Mouse (Mus musculus): ENCODE results near the gene Irf3. TPM values are rescaled to one million over a fixed set of nuclear protein-coding genes. Genes with fewer than 3 reads are reported as not detected.
"Not testable (repeated sequence)": the region's sequence is repeated elsewhere in the genome, so short reads cannot be mapped to it uniquely, and the experiment has no call there.

The Irf3 gene
- total RNA-seq, 1 experiment: 45.9 TPM

DNA sequence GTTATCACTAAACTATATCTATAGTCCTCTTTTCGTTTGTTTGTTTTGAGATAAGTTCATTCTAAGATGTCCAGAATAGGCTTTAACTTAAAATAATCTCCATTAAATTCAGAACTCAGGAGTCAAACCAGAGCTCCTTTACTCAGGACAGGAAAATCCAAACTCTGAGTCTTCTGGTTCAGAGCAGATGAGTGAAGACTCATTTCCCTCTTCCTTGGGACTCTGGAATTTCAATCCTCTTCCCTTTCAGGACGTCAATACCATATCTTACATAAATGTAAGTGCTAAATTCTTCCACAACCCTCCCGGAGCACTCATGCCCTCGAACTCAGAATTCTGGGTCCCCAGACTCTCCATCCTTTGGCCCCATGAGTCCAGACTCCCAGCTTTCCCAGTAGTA is 19.3 kb downstream of the Irf3 start:
- Histone ChIP-seq H3K27ac (ENCODE audit: insufficient read depth, low read depth, low read length, poor library complexity, severe bottlenecking) (no peak overlapping the region), H3K9ac (ENCODE audit: insufficient read depth, low read depth, low read length, poor library complexity, severe bottlenecking) (peak overlapping the region; percentile 46), H3K4me3 (ENCODE audit: insufficient read depth in 1 of 2, low read depth in 1 of 2, low read length in 2 of 2, poor library complexity in 1 of 2, severe bottlenecking in 1 of 2) (peak overlapping the region; percentile 59 to 79), H3K36me3 (ENCODE audit: control insufficient read depth, insufficient read depth, low read length, poor library complexity, severe bottlenecking) (peaks cover 20% of the 10 kb centered on the region), H3K9me3 (ENCODE audit: control insufficient read depth, insufficient read depth, low read depth, low read length) (no peaks in the 10 kb centered on the region), H3K4me1 (ENCODE audit: control insufficient read depth in 2 of 2, insufficient read depth in 2 of 2, low read length in 2 of 2, poor library complexity in 1 of 2) (peaks cover 3 to 15% of the 10 kb centered on the region in 2 experiments; a peak in 3 of 4 replicates)
- in situ Hi-C loops (cut with MboI; ENCODE audit: low sequenced_read_pairs in 2 of 2, unreplicated experiment in 2 of 2): no loop called here
- TF ChIP-seq ZC3H11A (IDR thresholded peaks at IDR 0.05; ENCODE audit: borderline replicate concordance, low read depth, low read length) (no peak), ZNF384 (IDR thresholded peaks at IDR 0.05; ENCODE audit: low read depth, low read length) (no peak), MAFK (IDR thresholded peaks at IDR 0.05; ENCODE audit: insufficient read depth, low read depth, low read length) (no peak), HCFC1 (IDR thresholded peaks at IDR 0.05; ENCODE audit: borderline replicate concordance, insufficient read depth, low read length) (no peak), CHD2 (IDR thresholded peaks at IDR 0.05; ENCODE audit: low read depth, low read length) (no peak)
- DNase-seq (ENCODE audit: low read depth, low spot score): no peak

DNA sequence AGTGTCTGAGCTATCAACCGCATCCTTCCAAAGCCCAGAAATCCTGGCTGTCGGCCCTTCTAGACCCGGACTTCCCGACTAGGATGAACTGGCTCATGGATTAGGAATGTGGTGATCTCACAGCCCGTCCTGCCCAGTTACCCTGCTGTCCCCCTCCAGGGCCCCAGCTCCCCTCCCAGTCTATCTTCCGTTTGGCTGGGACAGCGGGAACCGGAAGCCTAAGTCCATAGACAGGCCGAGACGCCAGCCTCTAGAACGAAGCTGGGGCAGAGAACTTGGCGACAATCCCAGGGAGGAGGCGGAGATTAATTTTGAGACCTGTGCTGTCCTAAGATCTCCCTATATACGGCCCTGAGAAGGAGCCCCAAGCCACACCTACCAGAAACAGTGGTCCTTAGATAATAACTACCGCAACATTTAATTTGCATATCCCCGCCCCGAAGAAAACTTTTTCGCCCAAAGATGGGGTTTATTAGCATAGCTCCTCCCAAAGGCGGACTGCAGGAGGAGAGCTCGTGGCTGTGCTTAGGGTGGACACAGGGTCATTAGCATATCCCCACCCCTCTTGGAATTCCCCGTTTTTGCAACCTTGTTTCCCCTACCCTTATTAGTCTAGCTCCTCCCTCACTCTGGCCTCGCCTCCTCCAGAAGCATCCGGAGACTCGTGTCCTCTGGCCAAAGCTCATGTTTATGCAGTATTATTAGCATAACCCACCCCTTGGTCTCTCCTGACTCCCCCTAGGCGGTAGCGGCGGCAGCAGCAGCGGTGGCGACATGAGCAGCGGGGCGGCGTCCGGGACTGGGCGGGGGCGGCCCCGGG is 20.0 kb downstream of the Irf3 start, which contains the start of gene Rras:
Rras (plus strand) TSS at position 720 of the 820 bp plus-strand sequence.
- Histone ChIP-seq H3K9ac (ENCODE audit: insufficient read depth, low read depth, low read length, poor library complexity, severe bottlenecking) (peak within 1 kb of the TSS; percentile 64), H3K4me3 (ENCODE audit: insufficient read depth in 1 of 2, low read depth in 1 of 2, low read length in 2 of 2, poor library complexity in 1 of 2, severe bottlenecking in 1 of 2) (peak within 1 kb of the TSS; percentile 64 to 79), H3K36me3 (ENCODE audit: control insufficient read depth, insufficient read depth, low read length, poor library complexity, severe bottlenecking) (peaks cover 13% of the 10 kb centered on the region), H3K27ac (ENCODE audit: insufficient read depth, low read depth, low read length, poor library complexity, severe bottlenecking) (no peak within 1 kb of the TSS), H3K4me1 (ENCODE audit: control insufficient read depth in 2 of 2, insufficient read depth in 2 of 2, low read length in 2 of 2, poor library complexity in 1 of 2) (peaks cover 3 to 15% of the 10 kb centered on the region in 2 experiments; a peak in 3 of 4 replicates), H3K9me3 (ENCODE audit: control insufficient read depth, insufficient read depth, low read depth, low read length) (no peaks in the 10 kb centered on the region)
- TF ChIP-seq ZNF384 (IDR thresholded peaks at IDR 0.05; ENCODE audit: low read depth, low read length): no peak
- no peak for TF ChIP-seq MAFK (IDR thresholded peaks at IDR 0.05; ENCODE audit: insufficient read depth, low read depth, low read length)
- TF ChIP-seq HCFC1 (IDR thresholded peaks at IDR 0.05; ENCODE audit: borderline replicate concordance, insufficient read depth, low read length): no peak
- TF ChIP-seq CHD2 (IDR thresholded peaks at IDR 0.05; ENCODE audit: low read depth, low read length): no peak
- no peak for TF ChIP-seq ZC3H11A (IDR thresholded peaks at IDR 0.05; ENCODE audit: borderline replicate concordance, low read depth, low read length)
- peak; percentile 99 for DNase-seq (ENCODE audit: low read depth, low spot score)
- in situ Hi-C loops (cut with MboI; ENCODE audit: low sequenced_read_pairs in 2 of 2, unreplicated experiment in 2 of 2): no loop called here

DNA sequence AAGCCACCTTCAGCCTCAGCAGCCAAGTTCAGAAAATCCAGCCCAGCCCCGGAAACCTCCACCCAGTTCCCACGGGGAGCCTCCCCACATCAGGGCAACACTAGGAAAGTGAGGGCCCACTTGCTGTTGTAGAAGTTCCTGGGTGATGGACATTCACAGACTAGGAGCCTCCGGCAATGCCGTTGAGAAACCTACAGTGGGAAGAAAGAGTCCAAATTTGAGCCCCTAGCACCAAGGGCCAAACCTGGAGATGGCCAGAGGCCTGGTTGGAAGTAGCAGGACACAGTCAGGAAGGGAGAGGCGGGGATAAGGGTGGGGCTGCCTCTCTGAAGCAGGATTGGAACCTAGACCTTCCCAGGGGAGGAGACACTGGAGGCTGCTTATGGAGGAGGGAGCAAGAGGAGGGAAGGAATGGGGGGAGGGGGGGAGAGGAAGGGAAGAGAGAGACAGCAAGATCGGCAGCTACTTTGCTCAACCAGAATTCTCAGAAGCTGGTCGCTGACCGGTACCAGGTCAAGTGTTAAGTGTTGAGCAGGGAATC is 21.7 kb downstream of the Irf3 start:
- DNase-seq (ENCODE audit: low read depth, low spot score): no peak
- in situ Hi-C loops (cut with MboI; ENCODE audit: low sequenced_read_pairs in 2 of 2, unreplicated experiment in 2 of 2): no loop called here
- no peaks in the 10 kb centered on the region for H3K9me3 ChIP-seq (ENCODE audit: control insufficient read depth, insufficient read depth, low read depth, low read length)
- no peak for TF ChIP-seq CHD2 (IDR thresholded peaks at IDR 0.05; ENCODE audit: low read depth, low read length)
- TF ChIP-seq MAFK (IDR thresholded peaks at IDR 0.05; ENCODE audit: insufficient read depth, low read depth, low read length): no peak
- no peak for TF ChIP-seq ZC3H11A (IDR thresholded peaks at IDR 0.05; ENCODE audit: borderline replicate concordance, low read depth, low read length)
- TF ChIP-seq ZNF384 (IDR thresholded peaks at IDR 0.05; ENCODE audit: low read depth, low read length): no peak
- H3K4me3 ChIP-seq (ENCODE audit: insufficient read depth in 1 of 2, low read depth in 1 of 2, low read length in 2 of 2, poor library complexity in 1 of 2, severe bottlenecking in 1 of 2): peak overlapping the region in 1 of 2 experiments; percentile 25; a peak in 2 of 4 replicates
- H3K4me1 ChIP-seq (ENCODE audit: control insufficient read depth in 2 of 2, insufficient read depth in 2 of 2, low read length in 2 of 2, poor library complexity in 1 of 2): peaks cover 3 to 15% of the 10 kb centered on the region in 2 experiments; a peak in 3 of 4 replicates
- H3K36me3 ChIP-seq (ENCODE audit: control insufficient read depth, insufficient read depth, low read length, poor library complexity, severe bottlenecking): no peaks in the 10 kb centered on the region
- H3K9ac ChIP-seq (ENCODE audit: insufficient read depth, low read depth, low read length, poor library complexity, severe bottlenecking): 0 out of 2 replicates have a peak overlapping the region, but pooled peaks have one; percentile 14
- no peak overlapping the region for H3K27ac ChIP-seq (ENCODE audit: insufficient read depth, low read depth, low read length, poor library complexity, severe bottlenecking)

DNA sequence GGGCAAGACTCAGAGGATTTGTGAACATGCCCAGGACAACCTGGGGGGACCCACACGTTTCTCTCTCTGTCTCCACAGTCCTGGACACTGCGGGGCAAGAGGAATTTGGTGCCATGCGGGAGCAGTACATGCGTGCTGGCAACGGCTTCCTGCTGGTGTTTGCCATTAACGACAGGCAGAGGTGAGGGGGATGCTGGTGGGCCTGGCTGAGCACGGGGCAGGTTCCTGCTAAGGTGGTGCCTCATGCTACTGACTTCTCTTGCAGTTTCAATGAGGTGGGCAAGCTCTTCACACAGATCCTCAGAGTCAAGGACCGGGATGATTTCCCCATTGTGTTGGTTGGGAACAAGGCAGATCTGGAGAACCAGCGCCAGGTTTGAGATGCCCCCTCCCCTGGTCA is 22.8 kb downstream of the Irf3 start:
- H3K4me1 ChIP-seq (ENCODE audit: control insufficient read depth in 2 of 2, insufficient read depth in 2 of 2, low read length in 2 of 2, poor library complexity in 1 of 2): peaks cover 0 to 19% of the 10 kb centered on the region in 2 experiments; a peak in 2 of 4 replicates
- H3K4me3 ChIP-seq (ENCODE audit: insufficient read depth in 1 of 2, low read depth in 1 of 2, low read length in 2 of 2, poor library complexity in 1 of 2, severe bottlenecking in 1 of 2): no peak overlapping the region
- no peak for DNase-seq (ENCODE audit: low read depth, low spot score)
- TF ChIP-seq ZC3H11A (IDR thresholded peaks at IDR 0.05; ENCODE audit: borderline replicate concordance, low read depth, low read length): no peak
- no peak for TF ChIP-seq ZNF384 (IDR thresholded peaks at IDR 0.05; ENCODE audit: low read depth, low read length)
- no peak for TF ChIP-seq HCFC1 (IDR thresholded peaks at IDR 0.05; ENCODE audit: borderline replicate concordance, insufficient read depth, low read length)
- TF ChIP-seq MAFK (IDR thresholded peaks at IDR 0.05; ENCODE audit: insufficient read depth, low read depth, low read length): no peak
- TF ChIP-seq CHD2 (IDR thresholded peaks at IDR 0.05; ENCODE audit: low read depth, low read length): no peak
- in situ Hi-C loops (cut with MboI; ENCODE audit: low sequenced_read_pairs in 2 of 2, unreplicated experiment in 2 of 2): no loop called here
- no peak overlapping the region for H3K27ac ChIP-seq (ENCODE audit: insufficient read depth, low read depth, low read length, poor library complexity, severe bottlenecking)
- no peak overlapping the region for H3K9ac ChIP-seq (ENCODE audit: insufficient read depth, low read depth, low read length, poor library complexity, severe bottlenecking)
- H3K36me3 ChIP-seq (ENCODE audit: control insufficient read depth, insufficient read depth, low read length, poor library complexity, severe bottlenecking): no peaks in the 10 kb centered on the region
- no peaks in the 10 kb centered on the region for H3K9me3 ChIP-seq (ENCODE audit: control insufficient read depth, insufficient read depth, low read depth, low read length)

DNA sequence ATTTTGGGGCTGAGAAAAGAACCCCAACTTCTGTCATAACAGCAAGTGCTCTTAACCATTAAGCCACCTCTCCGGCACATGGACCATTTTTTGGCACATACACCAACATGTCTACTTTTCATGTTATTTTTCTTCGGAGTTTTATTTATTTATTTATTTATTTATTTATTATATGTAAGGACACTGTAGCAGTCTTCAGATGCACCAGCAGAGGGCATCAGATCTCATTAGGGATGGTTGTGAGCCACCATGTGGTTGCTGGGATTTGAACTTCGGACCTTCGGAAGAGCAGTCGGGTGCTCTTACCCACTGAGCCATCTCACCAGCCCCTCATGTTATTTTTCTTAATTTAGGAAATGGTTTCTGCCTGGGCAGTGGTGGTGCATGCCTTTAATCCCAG is 26.3 kb downstream of the Irf3 start:
- in situ Hi-C loops (cut with MboI; ENCODE audit: low sequenced_read_pairs in 2 of 2, unreplicated experiment in 2 of 2); DNase-seq (ENCODE audit: low read depth, low spot score); H3K9ac ChIP-seq (ENCODE audit: insufficient read depth, low read depth, low read length, poor library complexity, severe bottlenecking); H3K9me3 ChIP-seq (ENCODE audit: control insufficient read depth, insufficient read depth, low read depth, low read length); H3K27ac ChIP-seq (ENCODE audit: insufficient read depth, low read depth, low read length, poor library complexity, severe bottlenecking); H3K4me3 ChIP-seq (ENCODE audit: insufficient read depth in 1 of 2, low read depth in 1 of 2, low read length in 2 of 2, poor library complexity in 1 of 2, severe bottlenecking in 1 of 2): not testable (repeated sequence)
- H3K36me3 ChIP-seq (ENCODE audit: control insufficient read depth, insufficient read depth, low read length, poor library complexity, severe bottlenecking): peaks cover 18% of the 10 kb centered on the region
- H3K4me1 ChIP-seq (ENCODE audit: control insufficient read depth in 2 of 2, insufficient read depth in 2 of 2, low read length in 2 of 2, poor library complexity in 1 of 2): peaks cover 0 to 20% of the 10 kb centered on the region in 2 experiments; a peak in 2 of 4 replicates
